In the genomic region with DNA sequence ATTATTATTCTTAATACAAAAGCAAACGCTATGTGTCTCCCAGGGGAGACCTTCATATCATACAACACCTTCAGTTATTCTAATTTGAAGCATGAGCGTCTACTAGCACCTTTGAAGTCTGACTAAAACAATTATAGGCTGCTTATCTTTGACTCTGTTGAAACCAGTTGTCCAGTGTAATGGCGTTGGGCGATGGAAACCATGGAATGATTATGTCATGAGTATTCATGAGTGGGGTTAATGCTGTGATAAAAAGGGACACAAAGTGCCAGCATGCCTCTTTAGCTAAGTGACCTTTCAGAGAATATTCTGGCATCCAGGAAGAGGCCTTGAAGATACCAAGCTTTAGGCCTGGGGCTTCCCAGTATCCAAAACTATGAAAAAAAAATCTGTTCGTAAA, we compare ENCODE assay signal across 16 mouse cellular contexts.
"Had no signal": no experiment of that assay in that cellular context is flagged by ENCODE, and none has a peak within 500 bp of the region (broad histone marks: within the 10 kb centered on the region; RNA-seq: fewer than 3 reads in every experiment).

No protein-coding gene starts in this region.

- DNase-seq: kidney, postnatal 36 days; left cerebral cortex, postnatal 4 days; lung, adult 2 months; lung, postnatal 36 days; right cerebral cortex, adult 18-20 months; right cerebral cortex, postnatal 4 days; spleen, adult 18-20 months; thymus, adult 18-20 months; thymus, postnatal 25 days had no signal

- H3K4me3 ChIP-seq: liver, embryonic 15.5 days; midbrain, embryonic 13.5 days; myocyte; neural tube, embryonic 15.5 days had no signal

- H3K9ac ChIP-seq: liver, embryonic 15.5 days; midbrain, embryonic 13.5 days; neural tube, embryonic 15.5 days had no signal

- H3K4me2 ChIP-seq: liver, embryonic 11.5 days; liver, embryonic 15.5 days; midbrain, embryonic 13.5 days; neural tube, embryonic 15.5 days had no signal

- H3K27ac ChIP-seq: kidney, postnatal 0 days; liver, embryonic 15.5 days; midbrain, embryonic 13.5 days; neural tube, embryonic 15.5 days had no signal

- H3K27me3 ChIP-seq: liver, embryonic 15.5 days; midbrain, embryonic 13.5 days; neural tube, embryonic 15.5 days had no signal

- H3K9me3 ChIP-seq: liver, embryonic 15.5 days; midbrain, embryonic 13.5 days; neural tube, embryonic 15.5 days had no signal

- H3K4me1 ChIP-seq: liver, embryonic 15.5 days; midbrain, embryonic 13.5 days; neural tube, embryonic 15.5 days had no signal

- H3K36me3 ChIP-seq: liver, embryonic 15.5 days; midbrain, embryonic 13.5 days; neural tube, embryonic 15.5 days had no signal

- ATAC-seq: lung, postnatal 0 days; midbrain, embryonic 13.5 days had no signal
